Mouse (Mus musculus) myocyte (in vitro differentiated cells): ENCODE measurements around the gene Mipep.

Experiments
- CEBPB ChIP-seq: IDR thresholded peaks from 2 replicates; pipeline ENCODE4 v1.6.1; 2011; ENCODE audit warnings: mild to moderate bottlenecking, moderate library complexity; ENCODE audit not compliant: poor library complexity, insufficient read depth, severe bottlenecking
- E2F4 ChIP-seq: IDR thresholded peaks from one replicate; pipeline ENCODE4 v1.6.1; 2011; ENCODE audit warnings: mild to moderate bottlenecking, control low read depth, moderate library complexity; ENCODE audit not compliant: insufficient read depth
- MAX ChIP-seq: IDR thresholded peaks from one replicate; pipeline ENCODE4 v1.6.1; 2011; ENCODE audit warnings: low read depth, mild to moderate bottlenecking, control low read depth
- MYOG ChIP-seq, 3 experiments: IDR thresholded peaks; one replicate each; pipeline ENCODE4 v1.6.1; 2011; ENCODE audit warnings: control low read depth in 2 of 3, low read depth in 2 of 3, mild to moderate bottlenecking in 2 of 3; ENCODE audit not compliant: insufficient read length in 2 of 3, control insufficient read depth in 1 of 3, insufficient read depth in 1 of 3
- POLR2A ChIP-seq: IDR thresholded peaks from one replicate; pipeline ENCODE4 v1.6.1; 2011; ENCODE audit warnings: low read depth, mild to moderate bottlenecking, control low read depth, moderate library complexity; ENCODE audit not compliant: insufficient read length
- POLR2AphosphoS2 ChIP-seq: IDR thresholded peaks from one replicate; pipeline ENCODE4 v1.6.1; 2011; ENCODE audit warnings: low read depth, control low read depth; ENCODE audit not compliant: insufficient read length
- REST ChIP-seq: IDR thresholded peaks from one replicate; pipeline ENCODE4 v1.6.1; 2011; ENCODE audit warnings: mild to moderate bottlenecking, control low read depth, moderate library complexity; ENCODE audit not compliant: insufficient read depth, insufficient read length
- TCF12 ChIP-seq: IDR thresholded peaks from one replicate; pipeline ENCODE4 v1.6.1; 2011; ENCODE audit warnings: mild to moderate bottlenecking, control low read depth; ENCODE audit not compliant: poor library complexity, insufficient read depth, severe bottlenecking
- TCF3 ChIP-seq: IDR thresholded peaks from one replicate; pipeline ENCODE4 v1.6.1; 2011; ENCODE audit warnings: low read depth, control low read depth; ENCODE audit not compliant: insufficient read length
- USF1 ChIP-seq: IDR thresholded peaks from one replicate; pipeline ENCODE4 v1.6.1; 2011; ENCODE audit warnings: low read depth, mild to moderate bottlenecking, control low read depth, moderate library complexity

DNA sequence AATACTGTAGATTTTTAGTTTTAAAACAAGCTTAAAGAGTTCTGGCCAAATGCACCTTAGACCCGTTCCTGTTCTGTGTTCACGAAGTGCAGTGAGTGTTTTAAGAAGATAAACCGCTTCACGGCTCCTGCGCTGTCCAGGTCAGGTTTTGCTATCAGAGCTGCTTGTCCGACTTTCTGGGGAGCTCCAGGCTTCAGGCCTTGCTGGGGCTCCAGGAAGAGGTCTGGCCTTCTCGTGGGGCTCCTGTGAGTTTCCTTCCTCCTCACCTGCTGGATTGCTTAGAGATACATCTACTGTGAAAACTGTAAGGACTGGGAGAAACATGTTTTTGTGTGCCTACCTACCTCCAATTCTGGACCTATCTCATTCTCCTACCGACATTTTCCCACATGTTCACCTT, 55.3 kb downstream of the Mipep start:
- TF ChIP-seq POLR2A: no peak
- TF ChIP-seq USF1: no peak
- no peak for TF ChIP-seq MAX
- no peak for TF ChIP-seq MYOG (IDR thresholded peaks at IDR 0.05; ENCODE audit: control insufficient read depth in 1 of 3, insufficient read depth in 1 of 3, insufficient read length in 2 of 3, low read depth in 2 of 3)
- no peak for TF ChIP-seq TCF12
- TF ChIP-seq REST: no peak
- TF ChIP-seq POLR2AphosphoS2: no peak
- TF ChIP-seq E2F4: no peak
- TF ChIP-seq CEBPB: no peak
- no peak for TF ChIP-seq TCF3
